Mouse (Mus musculus) kidney, adult 9 months (tissue): ENCODE measurements at regions not wholly inside any gene's neighbourhood (a gene's known extent, or its start where the extent isn't known, plus 50 kb on each side); places are given as distances from the start of the nearest gene placed in this dataset.
A peak's percentile ranks its signal among the peaks of the same experiment; 100 is the strongest.

ENCODE experiments used
- DNase-seq: peaks from one replicate; pipeline ENCODE4 v3.0.0; 2022

- no peak for DNase-seq
Measured at GRCm38 (mm10) chr7:136120930-136121329, 404.8 kb upstream of the Mki67 start.

GRCm38 (mm10) chr7:136121406-136121805 is 405.2 kb upstream of the Mki67 start:
- DNase-seq, result no peak

- no peak for DNase-seq
Measured at GRCm38 (mm10) chr7:136124786-136125185, 408.6 kb upstream of the Mki67 start.

GRCm38 (mm10) chr7:136126393-136126792 is 410.2 kb upstream of the Mki67 start:
- DNase-seq, result no peak

- DNase-seq, result no peak
Measured at GRCm38 (mm10) chr7:136127576-136127975, 411.4 kb upstream of the Mki67 start.

- DNase-seq, result peak; percentile 27
Measured at GRCm38 (mm10) chr7:136129721-136130123, 413.6 kb upstream of the Mki67 start.

- peak; percentile 58 for DNase-seq
Measured at GRCm38 (mm10) chr7:136130666-136131239, 414.6 kb upstream of the Mki67 start.

- DNase-seq, result peak; percentile 56
Measured at GRCm38 (mm10) chr7:136132976-136133375, 416.8 kb upstream of the Mki67 start.

- DNase-seq, result no peak
Measured at GRCm38 (mm10) chr7:136136666-136137065, 420.5 kb upstream of the Mki67 start.

GRCm38 (mm10) chr7:136137341-136137740 is 421.2 kb upstream of the Mki67 start:
- no peak for DNase-seq

- no peak for DNase-seq
Measured at GRCm38 (mm10) chr7:136137831-136138602, 421.9 kb upstream of the Mki67 start.

- DNase-seq, result peak; percentile 34
Measured at GRCm38 (mm10) chr7:136142832-136143231, 426.7 kb upstream of the Mki67 start.

GRCm38 (mm10) chr7:136150196-136150595 is 434.0 kb upstream of the Mki67 start:
- peak; percentile 11 for DNase-seq

GRCm38 (mm10) chr7:136151301-136151930 is 435.3 kb upstream of the Mki67 start:
- DNase-seq, result no peak

- DNase-seq, result peak; percentile 66
Measured at GRCm38 (mm10) chr7:136152470-136152869, 436.3 kb upstream of the Mki67 start.

GRCm38 (mm10) chr7:136153621-136154020 is 437.5 kb upstream of the Mki67 start:
- no peak for DNase-seq

- DNase-seq, result no peak
Measured at GRCm38 (mm10) chr7:136159136-136159535, 443.0 kb upstream of the Mki67 start.

- DNase-seq, result no peak
Measured at GRCm38 (mm10) chr7:136161526-136161925, 445.4 kb upstream of the Mki67 start.

GRCm38 (mm10) chr7:136164834-136165233 is 448.7 kb upstream of the Mki67 start:
- DNase-seq, result no peak

GRCm38 (mm10) chr7:136169261-136169660 is 453.1 kb upstream of the Mki67 start:
- no peak for DNase-seq

- DNase-seq, result no peak
Measured at GRCm38 (mm10) chr7:136176373-136176772, 460.2 kb upstream of the Mki67 start.

- no peak for DNase-seq
Measured at GRCm38 (mm10) chr7:136180996-136181395, 464.8 kb upstream of the Mki67 start.

- no peak for DNase-seq
Measured at GRCm38 (mm10) chr7:136182101-136182500, 465.9 kb upstream of the Mki67 start.
